Mouse (Mus musculus) kidney, postnatal 14 days (tissue): ENCODE data around the gene Epha5.

Experiments used
- DNase-seq: peaks from one replicate; pipeline ENCODE4 v3.0.0; 2022; ENCODE audit warnings: mixed read lengths

Epha5 gene

DNA sequence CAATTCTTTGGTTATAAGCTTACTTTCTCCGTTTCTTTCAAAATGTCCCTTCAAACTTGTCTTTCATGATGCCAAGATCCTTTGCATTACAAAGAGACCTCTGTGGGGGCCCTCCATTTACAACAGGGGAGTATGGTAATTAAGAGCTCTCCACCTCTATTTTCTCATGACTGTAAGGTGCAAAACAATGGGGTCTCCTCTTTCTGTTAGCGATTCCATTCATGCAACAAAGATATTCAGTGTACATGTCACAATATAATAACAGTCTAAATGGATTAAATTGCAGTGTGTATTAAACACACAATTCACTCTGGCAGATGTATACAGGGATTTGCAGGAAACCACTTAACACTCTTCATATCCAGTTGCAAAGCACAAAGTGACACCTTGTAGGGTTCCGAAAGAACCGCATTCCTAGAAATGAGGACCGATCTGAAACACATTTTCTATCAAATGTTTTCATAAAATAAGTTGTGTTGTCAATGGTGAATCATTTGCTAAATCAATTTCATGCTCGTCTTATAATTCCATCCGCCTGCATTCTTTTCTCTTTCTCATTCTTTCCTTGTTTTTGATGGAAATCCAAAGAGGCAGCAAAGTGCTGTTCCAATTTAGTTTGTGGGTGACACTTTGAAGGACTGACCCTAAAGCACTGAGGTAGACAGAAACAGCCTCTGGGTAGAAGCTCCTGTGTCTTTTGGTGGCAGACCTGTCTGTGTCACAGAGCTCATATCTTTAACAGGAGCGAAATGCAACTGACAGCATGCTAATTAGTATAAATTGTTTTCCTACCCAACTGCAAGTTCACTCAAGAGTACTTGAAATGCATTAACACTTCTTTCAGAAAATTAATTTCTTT, 118.1 kb downstream of the Epha5 start:
- no peak for DNase-seq

DNA sequence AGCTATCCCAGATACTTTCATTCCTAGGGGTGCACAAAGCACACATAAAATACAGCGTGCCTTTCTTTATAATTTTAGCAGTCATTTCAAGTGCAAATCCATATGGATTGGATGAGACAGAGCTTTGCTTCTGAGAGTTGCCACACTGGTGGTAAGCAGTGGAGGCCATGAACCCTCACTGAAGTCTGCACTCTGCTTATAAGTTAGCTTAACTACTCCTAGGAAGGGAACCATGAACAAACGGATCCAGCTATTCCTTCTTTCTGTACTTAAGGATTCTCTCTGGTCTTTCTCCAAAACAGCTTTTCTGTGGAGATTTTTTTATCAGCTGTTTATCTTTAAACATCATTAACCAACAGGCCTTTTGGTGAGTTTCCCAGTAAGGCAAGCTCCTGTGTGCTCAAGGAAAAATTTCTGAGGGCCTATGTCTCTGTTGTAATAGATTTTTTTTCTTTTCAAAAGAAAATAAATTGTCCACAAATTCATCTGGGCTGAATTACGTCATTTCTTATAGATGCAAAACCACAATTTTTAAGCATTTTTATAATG, 127.7 kb downstream of the Epha5 start:
- no peak for DNase-seq

DNA sequence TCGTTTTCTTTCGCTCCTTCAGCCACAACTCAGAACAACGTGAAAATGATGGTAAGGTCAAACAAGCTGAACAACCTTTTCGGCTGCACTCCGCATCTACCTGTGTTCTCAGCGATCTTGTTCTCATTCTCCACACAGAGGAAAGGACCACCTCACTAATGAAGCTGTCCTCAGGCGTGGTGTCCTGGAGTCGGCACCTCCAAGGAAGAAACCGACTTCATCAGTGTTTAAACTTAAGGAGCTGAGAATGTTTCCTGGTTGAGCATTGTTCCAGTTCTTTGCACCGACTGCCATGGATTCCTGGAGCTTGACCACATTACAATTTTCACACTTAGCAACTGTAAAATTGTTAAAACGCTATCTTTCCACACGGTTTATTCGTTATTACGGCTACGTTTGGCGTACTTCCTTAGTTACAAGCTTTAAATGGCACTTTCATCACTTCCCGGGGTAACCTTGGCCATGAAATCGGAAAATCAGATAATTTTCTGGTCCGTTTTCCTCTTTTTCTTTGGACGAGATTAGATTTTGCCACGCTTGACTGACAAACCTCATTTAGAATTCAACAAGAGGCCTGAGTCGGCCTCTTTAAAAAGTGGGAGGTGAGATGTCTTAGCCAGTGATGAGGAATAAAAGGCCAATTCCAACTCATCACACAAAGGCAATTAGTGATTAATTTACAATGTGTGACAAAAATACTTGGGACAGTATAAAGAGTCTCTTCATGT, 135.7 kb downstream of the Epha5 start:
- DNase-seq = no peak

DNA sequence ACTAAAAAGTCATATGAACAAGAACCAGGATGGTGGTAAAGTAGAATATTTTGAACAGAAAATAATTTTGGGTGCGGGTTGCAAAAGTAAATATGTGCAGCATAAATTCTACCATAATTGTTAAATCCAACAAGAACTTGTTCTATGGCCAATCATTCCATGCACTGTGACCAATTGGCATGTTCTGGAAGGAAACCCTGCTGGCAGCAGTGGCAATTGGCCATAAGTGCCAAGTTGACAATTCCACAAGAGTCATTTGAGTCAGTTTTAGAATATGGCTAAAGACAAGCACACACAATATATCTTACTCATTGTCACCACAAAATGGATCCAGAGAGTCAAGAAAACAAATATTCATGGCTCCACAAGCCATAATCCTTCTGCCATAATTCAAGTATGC, 140.2 kb downstream of the Epha5 start:
- DNase-seq = no peak

DNA sequence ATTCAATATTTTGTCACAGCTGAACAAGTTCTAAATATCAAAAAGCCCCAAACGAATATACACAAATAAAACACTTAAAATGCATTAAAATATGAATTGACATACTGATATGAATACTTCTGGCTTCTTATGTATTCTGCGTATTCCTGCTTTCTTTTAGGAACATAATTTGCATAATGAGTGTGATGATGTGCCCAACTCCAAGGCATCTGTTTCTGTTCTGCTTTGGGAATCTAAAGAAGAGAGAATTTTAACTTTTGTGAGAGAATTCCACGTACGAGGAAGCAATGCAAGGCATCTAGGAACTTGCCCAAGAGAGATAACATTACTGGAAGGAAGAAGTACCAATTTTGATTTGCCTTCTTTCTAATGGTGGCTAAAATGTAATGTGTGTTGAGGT, 151.8 kb downstream of the Epha5 start:
- no peak for DNase-seq

DNA sequence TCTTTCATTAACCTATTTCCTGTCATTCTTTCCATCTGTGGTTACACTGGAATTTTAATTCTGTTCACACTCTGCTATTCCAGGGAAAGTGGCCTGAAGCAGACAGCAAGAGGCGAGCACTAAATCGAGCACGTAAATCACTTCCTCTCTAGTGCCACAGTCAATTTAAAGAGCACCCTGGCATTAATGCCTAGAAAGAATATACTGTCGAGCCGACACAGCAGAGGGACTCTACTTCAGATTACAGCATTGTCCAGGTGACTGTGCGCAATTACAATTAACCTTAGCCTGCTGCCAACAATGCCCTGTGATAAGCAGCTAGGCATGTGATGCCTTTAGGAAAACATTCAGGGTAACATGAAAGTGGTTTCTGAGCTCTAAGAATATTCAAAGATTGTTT, 153.2 kb downstream of the Epha5 start:
- no peak for DNase-seq

DNA sequence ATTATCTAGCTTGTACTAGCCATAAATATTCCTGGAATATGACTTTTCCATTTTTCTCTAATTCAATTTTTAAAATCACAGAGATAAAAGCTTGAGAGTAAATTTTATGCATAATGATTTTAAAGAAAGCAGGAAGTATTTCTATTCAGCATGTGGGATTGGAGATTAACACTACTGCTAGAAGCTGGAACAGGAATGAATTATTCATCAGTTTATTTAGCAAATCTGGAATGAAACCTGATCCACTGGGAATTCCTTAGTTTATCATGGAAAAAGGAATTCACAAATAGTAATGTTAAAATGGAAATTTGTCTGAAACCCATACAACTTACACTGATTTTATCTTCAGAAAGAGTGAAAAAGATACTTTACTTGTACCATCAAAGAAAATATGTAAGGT, 187.2 kb downstream of the Epha5 start:
- no peak for DNase-seq

DNA sequence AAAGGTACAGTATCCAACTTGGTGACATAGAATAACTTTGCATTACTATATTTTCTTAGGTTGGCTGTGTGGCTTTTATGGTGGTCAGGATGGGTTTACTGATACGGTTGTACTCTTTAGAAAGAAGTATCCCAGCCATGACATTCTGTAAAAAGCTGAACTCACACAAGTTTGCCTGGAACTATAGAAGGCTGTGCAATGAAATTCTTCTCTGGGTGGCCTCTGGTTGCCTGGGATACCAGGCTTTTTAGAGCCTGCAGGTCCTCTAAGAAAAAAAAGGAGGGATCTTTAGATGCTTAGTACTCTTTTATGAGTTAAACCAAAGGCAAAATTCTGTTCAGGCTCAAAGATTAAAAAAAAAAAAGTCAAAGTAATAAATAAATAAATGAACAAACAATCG, 208.6 kb downstream of the Epha5 start:
- no peak for DNase-seq

DNA sequence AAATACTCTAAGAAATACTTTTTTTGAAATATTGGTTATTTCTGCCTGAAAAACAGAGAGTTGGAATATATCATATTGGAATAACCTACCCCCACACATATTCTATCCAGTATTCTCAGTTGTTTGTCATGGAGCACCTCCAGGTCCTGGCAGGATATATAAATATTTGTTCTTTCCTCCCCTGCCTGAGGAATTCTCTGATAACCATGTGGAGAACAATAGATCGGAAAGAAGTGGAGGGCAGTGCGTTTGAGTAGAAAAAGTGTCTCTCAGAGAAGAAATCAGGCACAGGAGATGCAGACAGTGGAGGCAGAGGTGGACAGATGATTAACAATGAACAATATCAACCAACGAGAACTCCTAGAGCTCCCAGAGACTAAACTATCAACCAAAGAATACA, 223.8 kb downstream of the Epha5 start:
- DNase-seq = no peak

DNA sequence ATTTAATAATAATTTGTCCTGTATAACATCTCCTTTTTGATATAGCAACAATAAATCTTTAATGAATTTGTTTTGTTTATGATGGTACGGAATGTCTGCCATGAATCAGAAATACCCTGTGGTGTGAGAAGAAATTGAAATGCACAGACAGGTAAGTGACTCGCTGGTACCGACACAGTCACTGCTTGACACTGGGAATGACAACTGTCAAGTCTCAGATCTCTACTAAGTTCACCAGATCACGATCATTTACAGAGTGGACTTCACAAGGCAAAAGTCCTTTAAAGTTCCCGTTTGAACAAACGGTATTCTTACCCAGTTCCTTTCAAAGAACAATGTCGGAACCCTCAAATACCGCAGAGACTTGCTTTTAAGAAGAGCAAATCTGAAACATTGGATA, 233.0 kb downstream of the Epha5 start:
- no peak for DNase-seq

DNA sequence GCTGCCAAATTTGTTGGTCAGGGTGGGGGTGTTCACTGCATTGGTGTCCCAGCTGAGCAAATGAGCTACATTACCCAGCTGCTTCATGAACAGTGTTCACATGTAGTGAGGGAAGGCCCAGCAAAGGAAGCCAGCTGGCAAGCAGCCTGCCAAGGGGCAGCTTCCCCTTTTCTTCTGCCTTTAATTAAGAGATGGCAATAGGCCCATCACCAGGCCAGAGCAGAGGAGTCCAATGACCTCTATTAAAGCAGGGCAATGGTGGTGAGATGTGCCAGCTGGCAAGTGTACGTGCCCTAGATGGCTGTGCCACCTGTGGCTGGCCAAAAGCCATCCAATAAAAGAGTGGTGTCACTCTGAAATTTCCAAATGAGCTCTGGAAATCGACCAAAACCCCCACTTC, 264.1 kb downstream of the Epha5 start:
- DNase-seq = no peak

DNA sequence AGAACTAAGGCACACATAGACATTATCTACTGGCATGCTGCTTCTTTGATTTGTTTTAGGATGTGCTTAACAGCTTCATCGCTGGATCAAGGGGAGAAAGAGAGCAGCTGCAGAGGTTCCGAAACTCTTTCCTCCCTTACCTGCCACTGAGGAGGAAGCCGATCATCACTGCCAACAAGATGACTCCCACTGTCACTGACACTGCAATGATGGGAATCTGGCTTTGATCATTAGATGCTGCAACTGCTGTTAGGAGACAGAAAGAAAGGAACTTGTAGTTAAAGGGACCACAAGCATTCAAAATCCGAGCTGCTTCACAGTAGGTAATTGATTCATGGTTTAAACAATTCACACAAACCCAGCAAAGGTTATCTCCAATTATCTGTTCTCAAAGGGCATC, 275.0 kb downstream of the Epha5 start:
- no peak for DNase-seq

DNA sequence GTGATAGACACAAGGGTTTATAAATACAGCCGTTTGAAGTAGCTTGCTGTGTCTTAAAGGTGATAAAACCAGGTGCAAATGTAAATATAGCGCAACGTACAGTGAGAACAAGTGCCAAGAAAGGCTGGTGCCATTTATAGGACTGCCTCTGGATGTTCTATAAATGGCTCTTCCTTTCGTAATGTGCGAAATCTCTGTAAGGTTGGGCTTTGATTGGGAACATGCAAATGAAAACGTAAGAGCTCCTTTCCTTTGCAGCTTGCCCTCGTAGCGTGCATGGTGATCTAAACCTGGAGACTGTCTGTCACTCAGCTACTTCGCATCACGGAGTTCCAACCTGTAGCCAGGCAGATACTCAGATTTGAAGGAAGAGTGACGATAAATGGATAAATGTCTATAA, 321.2 kb downstream of the Epha5 start:
- DNase-seq = no peak

DNA sequence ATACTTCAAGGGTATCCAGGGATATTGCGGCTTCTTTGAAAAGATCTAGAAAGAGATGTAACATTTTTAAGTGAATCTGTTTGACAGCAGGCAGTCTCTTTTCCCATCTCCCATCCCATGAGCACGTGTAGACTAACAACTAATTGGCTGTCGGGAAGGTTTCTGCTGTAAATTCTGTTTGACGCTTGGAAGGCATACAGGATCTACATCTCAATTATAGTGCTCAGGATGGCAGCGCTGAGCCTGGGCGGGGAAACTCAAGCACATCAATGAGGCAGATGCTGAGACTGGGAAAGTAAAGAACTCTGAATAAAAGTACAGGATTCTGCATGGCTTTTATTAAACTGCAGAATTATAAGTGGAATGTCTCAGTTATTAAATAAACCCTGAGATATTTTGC, 335.9 kb downstream of the Epha5 start:
- no peak for DNase-seq

DNA sequence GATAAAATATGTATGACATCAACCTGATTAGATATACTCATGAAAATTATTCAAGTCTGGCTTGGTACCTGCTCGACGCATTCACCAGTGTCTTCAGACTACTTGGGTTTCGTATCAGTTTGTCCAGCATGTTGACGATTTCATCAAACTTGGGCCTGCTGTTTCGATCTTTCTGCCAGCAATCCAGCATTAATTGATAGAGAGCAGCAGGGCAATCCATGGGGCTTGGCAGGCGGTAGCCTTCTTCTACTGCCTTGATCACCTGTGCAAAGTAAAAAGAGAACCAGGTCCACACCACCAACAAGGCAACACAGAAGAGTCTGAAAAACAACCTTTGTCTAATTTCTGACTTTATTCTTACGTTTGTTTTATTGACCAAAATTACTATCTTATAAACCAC, 346.2 kb downstream of the Epha5 start:
- DNase-seq = no peak

DNA sequence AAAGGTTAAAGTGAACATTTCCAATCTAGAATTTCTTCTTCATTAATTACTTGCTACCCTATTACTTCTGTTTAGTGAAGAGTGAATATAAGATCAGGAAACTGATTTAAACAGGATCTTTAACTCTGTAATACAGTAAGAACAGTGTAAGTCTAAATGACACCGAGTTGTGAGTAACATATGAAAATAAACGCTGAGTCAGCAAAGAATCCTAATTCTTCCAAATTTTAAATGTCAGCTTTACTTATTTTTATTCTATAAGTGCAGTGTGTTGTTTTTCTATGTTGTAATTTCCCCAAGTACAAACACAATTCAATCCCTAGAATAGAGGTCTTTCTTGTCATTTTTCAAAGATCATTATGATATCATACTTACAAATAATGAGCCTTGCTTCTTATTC, 363.3 kb downstream of the Epha5 start:
- DNase-seq = no peak

DNA sequence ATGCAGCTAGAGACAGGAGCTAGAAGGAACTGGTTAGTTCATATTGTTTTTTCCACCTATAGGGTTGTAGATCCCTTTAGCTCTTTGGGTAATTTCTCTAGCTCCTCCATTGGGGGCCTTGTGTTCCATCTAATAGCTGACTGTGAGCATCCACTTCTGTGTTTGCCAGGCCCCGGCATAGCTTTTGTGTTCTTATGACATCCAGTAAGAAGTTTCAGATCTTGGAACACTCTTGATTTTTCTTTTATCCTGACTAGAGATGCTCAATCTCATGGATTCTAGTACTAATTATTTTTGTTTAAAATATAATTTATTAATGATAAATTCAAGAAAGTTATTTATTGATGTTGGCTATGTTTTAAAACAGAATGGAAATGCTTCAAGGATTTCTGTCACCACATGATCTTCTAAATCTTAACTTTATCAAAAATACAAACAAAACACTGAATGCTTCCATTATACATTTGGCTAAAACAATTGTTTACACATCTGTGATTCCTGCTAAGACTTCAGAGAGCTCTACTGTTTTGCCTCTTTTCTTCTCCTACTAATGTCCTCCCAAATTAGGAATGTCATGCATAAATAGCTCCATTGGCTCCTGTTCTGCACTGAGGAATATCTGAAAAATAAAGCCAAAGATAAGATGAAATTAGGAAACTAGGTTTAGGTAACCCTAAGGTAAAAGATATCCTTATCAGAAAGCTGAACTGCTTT, 379.8 kb downstream of the Epha5 start:
- DNase-seq = no peak
